Mouse (Mus musculus) spleen, adult 2 months (tissue): ENCODE measurements around the gene Dupd1.

Source experiments
- CTCF ChIP-seq: fragments of 200-500 bp; IDR thresholded peaks from 2 replicates; pipeline ENCODE4 v1.5.1; 2011; ENCODE audit warnings: mild to moderate bottlenecking, inconsistent platforms; ENCODE audit not compliant: insufficient read depth, insufficient read length, insufficient replicate concordance; ENCODE audit errors: extremely low read depth
- POLR2A ChIP-seq: fragments of 200-500 bp; IDR thresholded peaks from 2 replicates; pipeline ENCODE4 v1.6.1; 2011; ENCODE audit warnings: low read depth, low read length, inconsistent platforms

- TF ChIP-seq POLR2A (no peak), CTCF (peak; percentile 88; the same call in 1 of the 2 replicates)
These were observed 27.4 kb upstream of the Dupd1 start for GRCm38 (mm10) chr14:21741786-21742185.
